8 mouse cellular contexts compared by ENCODE assay signal in genomic region chr6:47943021-47943691, GRCm38 (mm10). TPM values are rescaled to one million over a fixed set of nuclear protein-coding genes. Genes with fewer than 3 reads are reported as not detected.
DNase-seq lines count a peak whose midpoint lies in the region; ATAC-seq and TF ChIP-seq lines count a peak whose summit lies in the region.

No protein-coding gene starts in this region.

- no peaks in the 10 kb centered on the region for H3K4me1 ChIP-seq in ES-Bruce4 (ENCODE audit: control insufficient read depth, insufficient read depth, low read length)
- peaks cover 6% of the 10 kb centered on the region; the same call in 1 of the 2 replicates for H3K4me1 ChIP-seq in forebrain, embryonic 14.5 days (ENCODE audit: control insufficient read depth, insufficient read depth, low read length)
- peaks cover 11% of the 10 kb centered on the region for H3K4me1 ChIP-seq in lung, postnatal 0 days (ENCODE audit: insufficient read depth, low read depth, low read length)

- no peak overlapping the region for H3K27ac ChIP-seq in ES-Bruce4 (ENCODE audit: insufficient read depth, low read length)
- H3K27ac ChIP-seq in forebrain, embryonic 14.5 days (ENCODE audit: low read depth, low read length) = no peak overlapping the region; the same call in 1 of the 2 replicates
- peak overlapping the region; percentile 19; the same call in 1 of the 2 replicates for H3K27ac ChIP-seq in layer of hippocampus, adult 2 months
- peak overlapping the region; percentile 64; the same call in 1 of the 2 replicates for H3K27ac ChIP-seq in lung, postnatal 0 days (ENCODE audit: low read length)

- no peak for TF ChIP-seq POLR2A in ES-Bruce4 (IDR thresholded peaks at IDR 0.05; ENCODE audit: insufficient read depth, low read length)

- H3K4me3 ChIP-seq in ES-Bruce4 (ENCODE audit: low read depth, low read length) = peak overlapping the region; percentile 43
- peak overlapping the region; percentile 39 for H3K4me3 ChIP-seq in forebrain, embryonic 14.5 days (ENCODE audit: low read depth, low read length)
- H3K4me3 ChIP-seq in layer of hippocampus, adult 2 months = peak overlapping the region; percentile 54
- peak overlapping the region; percentile 35 for H3K4me3 ChIP-seq in lung, postnatal 0 days (ENCODE audit: low read depth, low read length)

- no peaks in the 10 kb centered on the region for H3K27me3 ChIP-seq in ES-Bruce4 (ENCODE audit: control insufficient read depth, insufficient read depth, low read length, poor library complexity, severe bottlenecking)
- H3K27me3 ChIP-seq in forebrain, embryonic 14.5 days (replicated peaks; ENCODE audit: control insufficient read depth, insufficient read depth, low read length) = no peaks in the 10 kb centered on the region
- H3K27me3 ChIP-seq in lung, postnatal 0 days (replicated peaks; ENCODE audit: insufficient read depth, low read length) = no peaks in the 10 kb centered on the region

- no peaks in the 10 kb centered on the region for H3K36me3 ChIP-seq in ES-Bruce4 (ENCODE audit: control insufficient read depth, insufficient read depth, low read length, poor library complexity, severe bottlenecking)
- H3K36me3 ChIP-seq in forebrain, embryonic 14.5 days (ENCODE audit: control insufficient read depth, insufficient read depth, low read length) = no peaks in the 10 kb centered on the region
- no peaks in the 10 kb centered on the region for H3K36me3 ChIP-seq in lung, postnatal 0 days (ENCODE audit: insufficient read depth, low read length)

- intact Hi-C loops in heart, postnatal 25 days (cut with DNase I) = no loop called here

- H3K4me2 ChIP-seq in forebrain, embryonic 14.5 days (ENCODE audit: low read length) = peak overlapping the region; percentile 77
- H3K4me2 ChIP-seq in lung, postnatal 0 days (replicated peaks; ENCODE audit: low read depth, low read length) = peak overlapping the region; percentile 65

- peak; percentile 89 for ATAC-seq in forebrain, embryonic 14.5 days
- ATAC-seq in lung, postnatal 0 days = peak; percentile 96

- peak overlapping the region; percentile 66 for H3K9ac ChIP-seq in ES-Bruce4 (ENCODE audit: low read depth, poor library complexity, severe bottlenecking)
- H3K9ac ChIP-seq in forebrain, embryonic 14.5 days (ENCODE audit: low read length) = peak overlapping the region; percentile 70
- H3K9ac ChIP-seq in lung, postnatal 0 days (replicated peaks; ENCODE audit: low read depth) = peak overlapping the region; percentile 43; the same call in 1 of the 2 replicates

- peak; percentile 65 for DNase-seq in cerebellum, adult 11-12 months
- peak; percentile 52 for DNase-seq in forebrain, embryonic 14.5 days (ENCODE audit: low spot score)
- DNase-seq in heart, postnatal 25 days (ENCODE audit: low spot score) = peak; percentile 49
- DNase-seq in layer of hippocampus, adult 2 months (ENCODE audit: low spot score in 2 of 2) = peak; percentile 37 to 62
- DNase-seq in lung, postnatal 0 days (ENCODE audit: low spot score) = peak; percentile 79
- DNase-seq in ovary, adult 18-20 months (ENCODE audit: low spot score) = peak; percentile 61
- DNase-seq in thymus, postnatal 10 days (ENCODE audit: low spot score in 2 of 2) = peak; percentile 46 to 72

- TF ChIP-seq CTCF in ES-Bruce4 (IDR thresholded peaks at IDR 0.05; ENCODE audit: low read depth, low read length) = peak; percentile 43
- peak; percentile 73 for TF ChIP-seq CTCF in layer of hippocampus, adult 2 months (conservative IDR thresholded peaks at IDR 0.05)
- TF ChIP-seq CTCF in lung, postnatal 0 days (IDR thresholded peaks at IDR 0.05) = peak; percentile 75

- no peak for TF ChIP-seq EP300 in ES-Bruce4 (IDR thresholded peaks at IDR 0.05; ENCODE audit: insufficient read depth, low read depth, low read length)
- TF ChIP-seq EP300 in lung, postnatal 0 days (IDR thresholded peaks at IDR 0.05) = no peak

- 12% methylated on average over 58 of the region's 64 CpGs for WGBS in forebrain, embryonic 14.5 days
- 14% methylated on average over 57 of the region's 64 CpGs for WGBS in lung, postnatal 0 days

- H3K9me3 ChIP-seq in ES-Bruce4 (replicated peaks; ENCODE audit: control insufficient read depth, insufficient read depth, low read length, poor library complexity, severe bottlenecking) = no peaks in the 10 kb centered on the region
- H3K9me3 ChIP-seq in forebrain, embryonic 14.5 days (replicated peaks; ENCODE audit: control insufficient read depth, low read length) = no peaks in the 10 kb centered on the region
- no peaks in the 10 kb centered on the region for H3K9me3 ChIP-seq in lung, postnatal 0 days (ENCODE audit: low read length)

RNA-seq across cellular contexts. Expression of gene Zfp956, which starts 10.0 kb away (rescaled TPM):
- 4.5 and 4.7 TPM in 2 replicates for polyA plus RNA-seq in ES-Bruce4 (2011; ENCODE audit: insufficient read depth, insufficient read length, low read depth, missing spikeins)
- polyA plus RNA-seq in forebrain, embryonic 14.5 days (2014; fragmentation: Nextera tagmentation; extraction: Ambion mirVana) = 16.0 and 18.8 TPM in 2 replicates
- total RNA-seq in heart, postnatal 25 days (2021) = 1 to 10 TPM; 1.1 to 1.9 TPM
- 10 to 100 TPM; 25.1 to 26.2 TPM for total RNA-seq in layer of hippocampus, adult 2 months (2021)
- 4.7 and 5.3 TPM in 2 replicates for polyA plus RNA-seq in lung, postnatal 0 days (2015; fragmentation: Nextera tagmentation; extraction: Ambion mirVana)

RNA-seq across cellular contexts. Expression of gene Zfp212, which starts 22.9 kb away (rescaled TPM):
- 8.8 and 9.5 TPM in 2 replicates for polyA plus RNA-seq in ES-Bruce4 (2011; ENCODE audit: insufficient read depth, insufficient read length, low read depth, missing spikeins)
- 12.1 and 14.0 TPM in 2 replicates for polyA plus RNA-seq in forebrain, embryonic 14.5 days (2014; fragmentation: Nextera tagmentation; extraction: Ambion mirVana)
- 10 to 100 TPM in 1 of 2 experiments, 1 to 10 TPM in 1; 8.6 to 10.4 TPM for total RNA-seq in heart, postnatal 25 days (2021)
- total RNA-seq in layer of hippocampus, adult 2 months (2021) = 10 to 100 TPM; 20.6 to 22.0 TPM
- 15.2 and 16.7 TPM in 2 replicates for polyA plus RNA-seq in lung, postnatal 0 days (2015; fragmentation: Nextera tagmentation; extraction: Ambion mirVana)

Comparison
In these comparisons a context has a peak if more than half of its experiments do, and no peak if none do; other contexts are left out.
1. H3K27ac ChIP-seq: peak in layer of hippocampus, adult 2 months (single experiment) and lung, postnatal 0 days (single experiment); none in ES-Bruce4 (single experiment) and forebrain, embryonic 14.5 days (single experiment).
2. Peak in every context shown above with its lines, with median percentiles within 50 percentile points of each other: H3K4me3 ChIP-seq, H3K9ac ChIP-seq, CTCF ChIP-seq and DNase-seq.